Mouse (Mus musculus): Measurements from ENCODE around the gene Tbc1d1. TPM values are rescaled to one million over a fixed set of nuclear protein-coding genes. Genes with fewer than 3 reads are reported as not detected.

Gene Tbc1d1
- polyA plus RNA-seq, 1 experiment from 2014 or later, result 21.1 TPM

- WGBS, result 82% methylated on average over 8 of the region's 8 CpGs
- no peak for ATAC-seq (ENCODE audit: low FRiP score, low read depth)
- H3K4me3 ChIP-seq, result no peak overlapping the region
- no peaks in the 10 kb centered on the region for H3K36me3 ChIP-seq
- no peak overlapping the region for H3K27ac ChIP-seq (replicated peaks)
- no peak overlapping the region for H3K9ac ChIP-seq (replicated peaks)
- no peaks in the 10 kb centered on the region for H3K27me3 ChIP-seq
- H3K9me3 ChIP-seq, result no peaks in the 10 kb centered on the region
- H3K4me1 ChIP-seq, result peaks cover 15% of the 10 kb centered on the region
- H3K4me2 ChIP-seq (replicated peaks), result no peak overlapping the region
Measured at GRCm38 (mm10) chr5:64234269-64234985, 78.3 kb downstream of the Tbc1d1 start.

DNA sequence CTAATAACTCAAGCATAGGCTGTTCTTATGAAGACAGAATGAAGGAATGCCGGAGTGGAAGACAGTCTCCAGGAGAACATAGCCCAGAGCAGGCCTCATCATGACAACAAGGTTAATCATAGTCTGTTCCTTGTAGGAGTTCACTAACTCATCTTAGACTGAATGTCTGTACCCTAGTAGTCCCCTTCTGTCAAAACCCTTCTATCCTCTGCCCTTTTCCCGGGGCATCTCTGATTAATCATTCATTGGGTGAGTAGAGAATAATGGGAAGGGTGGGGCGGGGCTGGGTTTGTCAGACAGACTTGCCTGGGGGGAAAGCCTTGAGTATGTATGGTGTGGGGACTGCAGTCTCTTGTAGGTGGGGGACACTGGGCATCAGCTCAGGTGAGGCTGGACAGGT is 79.1 kb downstream of the Tbc1d1 start:
- Histone ChIP-seq H3K27me3 (no peaks in the 10 kb centered on the region), H3K4me3 (no peak overlapping the region), H3K36me3 (no peaks in the 10 kb centered on the region), H3K4me2 (replicated peaks) (no peak overlapping the region), H3K27ac (replicated peaks) (no peak overlapping the region), H3K9ac (replicated peaks) (no peak overlapping the region), H3K4me1 (peaks cover 12% of the 10 kb centered on the region), H3K9me3 (no peaks in the 10 kb centered on the region)
- 71% methylated on average over 3 of the region's 3 CpGs for WGBS
- no peak for ATAC-seq (ENCODE audit: low FRiP score, low read depth)

GRCm38 (mm10) chr5:64236561-64236960 is 80.5 kb downstream of the Tbc1d1 start:
- no peaks in the 10 kb centered on the region for H3K9me3 ChIP-seq
- H3K4me1 ChIP-seq, result peaks cover 6% of the 10 kb centered on the region; the same call in 1 of the 2 replicates
- no peak overlapping the region for H3K4me3 ChIP-seq
- H3K36me3 ChIP-seq, result no peaks in the 10 kb centered on the region
- no peak for ATAC-seq (ENCODE audit: low FRiP score, low read depth)
- no peak overlapping the region for H3K4me2 ChIP-seq (replicated peaks)
- no peak overlapping the region for H3K27ac ChIP-seq (replicated peaks)
- WGBS, result 74% methylated on average over 7 of the region's 7 CpGs
- H3K9ac ChIP-seq (replicated peaks), result no peak overlapping the region
- no peaks in the 10 kb centered on the region for H3K27me3 ChIP-seq

GRCm38 (mm10) chr5:64237263-64237662 is 81.2 kb downstream of the Tbc1d1 start:
- Histone ChIP-seq H3K27me3 (no peaks in the 10 kb centered on the region), H3K27ac (replicated peaks) (no peak overlapping the region), H3K9me3 (no peaks in the 10 kb centered on the region), H3K4me3 (no peak overlapping the region), H3K4me1 (peaks cover 6% of the 10 kb centered on the region; the same call in 1 of the 2 replicates), H3K36me3 (no peaks in the 10 kb centered on the region), H3K9ac (replicated peaks) (no peak overlapping the region), H3K4me2 (replicated peaks) (no peak overlapping the region)
- WGBS, result 23% methylated on average over 1 of the region's 1 CpGs
- no peak for ATAC-seq (ENCODE audit: low FRiP score, low read depth)

DNA sequence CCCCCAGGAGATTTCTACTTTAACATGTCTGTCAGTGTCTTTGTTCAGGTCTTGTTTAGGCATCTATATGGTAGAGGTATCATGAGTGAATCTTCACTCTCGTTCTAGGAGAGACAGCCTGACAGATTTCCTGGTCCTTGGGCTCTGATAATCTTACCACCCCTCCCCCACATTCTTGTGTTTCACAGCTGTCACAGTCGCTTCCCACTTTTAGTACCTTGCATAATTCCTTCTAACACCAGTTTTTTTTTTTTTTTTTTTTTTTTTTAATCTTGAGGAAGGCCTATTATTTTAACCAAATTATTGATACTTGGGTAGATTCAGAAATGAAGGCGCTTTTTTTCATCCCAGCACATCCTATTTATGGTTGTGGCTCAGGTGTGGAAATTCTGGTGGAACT is 81.6 kb downstream of the Tbc1d1 start:
- Histone ChIP-seq H3K9ac (replicated peaks) (no peak overlapping the region), H3K4me2 (replicated peaks) (no peak overlapping the region), H3K27me3 (no peaks in the 10 kb centered on the region), H3K27ac (replicated peaks) (no peak overlapping the region), H3K4me1 (peaks cover 6% of the 10 kb centered on the region; the same call in 1 of the 2 replicates), H3K36me3 (no peaks in the 10 kb centered on the region), H3K4me3 (no peak overlapping the region), H3K9me3 (no peaks in the 10 kb centered on the region)
- no peak for ATAC-seq (ENCODE audit: low FRiP score, low read depth)
- WGBS, result 52% methylated on average over 3 of the region's 3 CpGs

DNA sequence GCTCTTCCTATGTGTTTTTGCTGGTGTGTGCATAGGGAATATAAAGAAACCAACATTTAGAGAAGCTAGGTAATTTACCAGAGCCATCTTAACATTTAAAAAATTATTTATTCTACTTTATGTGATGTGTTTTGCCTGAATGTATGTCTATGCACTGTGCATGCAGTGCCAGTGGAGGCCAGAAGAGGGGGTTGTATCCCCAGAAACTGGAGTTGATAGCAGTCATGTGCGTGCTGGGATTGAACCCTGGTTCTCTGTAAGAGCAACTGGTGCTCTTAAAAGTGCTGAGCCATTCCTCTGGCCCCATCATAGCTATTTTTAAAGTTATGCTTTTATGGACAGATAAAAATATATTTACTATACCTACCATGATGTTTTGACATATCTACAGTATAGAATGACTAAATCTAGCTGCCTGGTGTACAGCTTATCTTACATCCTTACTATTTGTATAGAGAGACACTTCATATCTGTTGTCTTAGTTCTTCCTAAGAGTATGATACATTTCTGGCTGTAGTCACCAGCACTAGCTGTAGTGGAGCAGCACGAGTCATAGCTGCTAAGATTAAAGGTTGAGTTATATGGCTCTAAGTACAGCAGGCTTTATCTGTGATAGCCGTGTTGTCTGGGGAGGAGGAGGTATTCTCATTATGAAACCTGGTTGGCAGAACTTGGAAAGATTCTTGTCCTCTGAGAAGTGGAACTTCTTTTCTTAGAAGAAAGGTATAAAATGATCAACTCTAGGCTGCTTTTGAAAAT is 83.0 kb downstream of the Tbc1d1 start:
- no peaks in the 10 kb centered on the region for H3K36me3 ChIP-seq
- H3K9me3 ChIP-seq, result no peaks in the 10 kb centered on the region
- H3K27ac ChIP-seq (replicated peaks), result no peak overlapping the region
- H3K27me3 ChIP-seq, result no peaks in the 10 kb centered on the region
- H3K4me2 ChIP-seq (replicated peaks), result no peak overlapping the region
- no peak overlapping the region for H3K9ac ChIP-seq (replicated peaks)
- peaks cover 14% of the 10 kb centered on the region for H3K4me1 ChIP-seq
- no peak for ATAC-seq (ENCODE audit: low FRiP score, low read depth)
- H3K4me3 ChIP-seq, result no peak overlapping the region
- WGBS, result 91% methylated on average over 3 of the region's 3 CpGs

DNA sequence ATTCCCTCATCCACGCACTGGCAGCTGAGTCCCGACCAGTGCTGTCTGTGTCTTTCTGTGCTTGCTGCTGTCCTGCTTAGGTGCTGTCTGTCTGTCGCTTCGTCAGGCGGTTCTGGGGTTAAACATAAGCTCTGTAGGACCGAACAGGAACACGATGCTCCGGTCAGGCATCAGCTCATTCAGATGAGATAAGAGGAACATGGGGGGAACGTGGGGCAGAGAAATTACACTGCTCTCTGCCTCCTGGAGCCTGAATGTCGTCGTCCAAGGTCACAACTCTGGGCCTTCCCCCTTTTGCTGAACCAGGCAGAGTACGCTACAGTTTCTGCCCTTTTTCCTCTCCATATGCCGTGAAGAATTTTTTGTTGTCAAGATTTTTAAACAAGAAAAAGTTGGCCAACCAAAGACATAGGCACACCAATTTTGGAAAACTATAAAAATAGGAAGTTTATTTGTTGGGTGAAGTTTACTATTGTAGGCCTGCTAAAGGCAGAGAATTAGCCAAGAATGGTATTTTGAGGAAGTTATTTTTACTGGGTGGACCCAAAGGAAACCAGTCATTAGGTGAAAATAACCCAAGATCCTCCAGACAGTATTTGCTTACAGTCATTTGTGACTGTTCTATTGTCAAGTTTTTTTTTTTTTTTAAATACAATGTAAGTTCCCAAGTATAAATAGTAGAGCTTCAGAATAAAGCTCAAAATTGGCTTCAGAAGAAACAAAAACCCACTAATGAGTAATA is 85.0 kb downstream of the Tbc1d1 start:
- no peak for ATAC-seq (ENCODE audit: low FRiP score, low read depth)
- H3K4me2 ChIP-seq (replicated peaks), result no peak overlapping the region
- peaks cover 19% of the 10 kb centered on the region for H3K4me1 ChIP-seq
- H3K4me3 ChIP-seq, result no peak overlapping the region
- no peaks in the 10 kb centered on the region for H3K36me3 ChIP-seq
- 85% methylated on average over 13 of the region's 13 CpGs for WGBS
- no peaks in the 10 kb centered on the region for H3K27me3 ChIP-seq
- H3K9me3 ChIP-seq, result no peaks in the 10 kb centered on the region
- no peak overlapping the region for H3K9ac ChIP-seq (replicated peaks)
- no peak overlapping the region for H3K27ac ChIP-seq (replicated peaks)

GRCm38 (mm10) chr5:64241867-64242266 is 85.8 kb downstream of the Tbc1d1 start:
- peaks cover 19% of the 10 kb centered on the region for H3K4me1 ChIP-seq
- H3K27ac ChIP-seq (replicated peaks), result no peak overlapping the region
- WGBS, result 79% methylated on average over 8 of the region's 8 CpGs
- no peak for ATAC-seq (ENCODE audit: low FRiP score, low read depth)
- H3K9me3 ChIP-seq, result no peaks in the 10 kb centered on the region
- no peak overlapping the region for H3K9ac ChIP-seq (replicated peaks)
- no peak overlapping the region for H3K4me3 ChIP-seq
- no peak overlapping the region for H3K4me2 ChIP-seq (replicated peaks)
- no peaks in the 10 kb centered on the region for H3K36me3 ChIP-seq
- H3K27me3 ChIP-seq, result no peaks in the 10 kb centered on the region

GRCm38 (mm10) chr5:64242795-64243455 is 86.8 kb downstream of the Tbc1d1 start:
- no peak for ATAC-seq (ENCODE audit: low FRiP score, low read depth)
- Histone ChIP-seq H3K27ac (replicated peaks) (no peak overlapping the region), H3K4me3 (no peak overlapping the region), H3K4me2 (replicated peaks) (no peak overlapping the region), H3K9ac (replicated peaks) (no peak overlapping the region), H3K36me3 (no peaks in the 10 kb centered on the region), H3K4me1 (peaks cover 15% of the 10 kb centered on the region), H3K9me3 (no peaks in the 10 kb centered on the region), H3K27me3 (no peaks in the 10 kb centered on the region)
- WGBS, result 67% methylated on average over 9 of the region's 9 CpGs

DNA sequence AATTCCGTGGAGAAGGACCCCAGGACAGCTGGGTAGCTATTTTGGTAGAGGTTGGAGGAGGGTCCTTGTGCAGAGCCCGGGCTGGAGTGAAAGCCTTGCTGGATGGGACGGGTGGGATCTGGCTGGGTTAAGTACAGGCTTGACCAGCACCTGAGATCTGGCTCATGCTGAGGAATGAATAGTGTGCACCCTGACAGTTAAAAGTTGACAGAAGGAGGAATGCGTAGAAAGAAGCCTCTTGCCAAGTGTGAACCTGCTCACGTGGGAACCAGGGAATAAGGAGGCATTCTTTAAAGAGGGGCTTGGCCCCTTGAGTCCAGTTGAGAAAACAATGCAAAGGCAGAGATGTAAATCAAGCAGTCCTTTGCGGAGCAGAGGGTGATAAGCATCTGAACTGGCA is 87.6 kb downstream of the Tbc1d1 start:
- ATAC-seq (ENCODE audit: low FRiP score, low read depth), result no peak
- H3K27ac ChIP-seq (replicated peaks), result no peak overlapping the region
- 42% methylated on average over 6 of the region's 6 CpGs for WGBS
- no peak overlapping the region for H3K9ac ChIP-seq (replicated peaks)
- H3K27me3 ChIP-seq, result no peaks in the 10 kb centered on the region
- no peaks in the 10 kb centered on the region for H3K9me3 ChIP-seq
- peaks cover 15% of the 10 kb centered on the region for H3K4me1 ChIP-seq
- H3K36me3 ChIP-seq, result no peaks in the 10 kb centered on the region
- H3K4me3 ChIP-seq, result no peak overlapping the region
- no peak overlapping the region for H3K4me2 ChIP-seq (replicated peaks)

DNA sequence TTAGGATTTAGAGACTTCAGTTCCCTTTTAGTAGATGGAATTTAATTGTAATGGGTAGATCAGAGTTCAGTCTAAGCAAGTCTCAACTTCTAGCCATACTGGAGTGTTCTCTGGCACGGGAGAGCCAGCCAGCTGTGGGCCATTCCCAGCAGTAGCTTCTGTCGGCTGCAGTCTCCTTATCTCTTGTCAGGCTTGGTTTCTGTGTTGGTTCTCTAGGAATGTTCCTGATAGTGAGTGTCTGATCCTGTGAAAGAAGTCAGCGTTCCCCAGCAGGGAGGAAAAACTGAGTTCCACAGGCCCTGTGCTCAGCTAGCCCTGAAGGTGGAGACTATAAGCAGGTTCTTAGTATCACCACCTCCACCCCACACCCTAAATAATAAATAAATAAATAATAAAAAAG is 88.2 kb downstream of the Tbc1d1 start:
- no peak for ATAC-seq (ENCODE audit: low FRiP score, low read depth)

More for the DNA sequence above, 88.2 kb downstream of the Tbc1d1 start:
- H3K9me3 ChIP-seq, result no peaks in the 10 kb centered on the region
- H3K27me3 ChIP-seq, result no peaks in the 10 kb centered on the region
- no peak overlapping the region for H3K4me3 ChIP-seq
- WGBS, result 25% methylated on average over 3 of the region's 3 CpGs
- H3K9ac ChIP-seq (replicated peaks), result no peak overlapping the region
- H3K4me1 ChIP-seq, result peaks cover 15% of the 10 kb centered on the region
- H3K36me3 ChIP-seq, result no peaks in the 10 kb centered on the region
- no peak overlapping the region for H3K27ac ChIP-seq (replicated peaks)
- no peak overlapping the region for H3K4me2 ChIP-seq (replicated peaks)

Data from midbrain, embryonic 12.5 days (tissue).